Mouse (Mus musculus): Measurements from ENCODE around the gene Gm10436.
"Not testable (repeated sequence)": the region's sequence is repeated elsewhere in the genome, so short reads cannot be mapped to it uniquely, and the experiment has no call there.

Gene Gm10436

GRCm38 (mm10) chr12:88182008-88182407 lies at the start of gene Gm10436:
Gene Gm10436 (minus strand): TSS chr12:88182108.
- not testable (repeated sequence) for DNase-seq

GRCm38 (mm10) chr12:88219445-88219844 lies 37.5 kb upstream of the Gm10436 start:
- no peak for DNase-seq

- DNase-seq: not testable (repeated sequence)
Observed at GRCm38 (mm10) chr12:88218059-88218458, 36.2 kb upstream of the Gm10436 start.

- DNase-seq: no peak
Observed at GRCm38 (mm10) chr12:88214641-88215040, 32.7 kb upstream of the Gm10436 start.

GRCm38 (mm10) chr12:88211458-88211857 lies 29.6 kb upstream of the Gm10436 start:
- DNase-seq: not testable (repeated sequence)

- no peak for DNase-seq
Observed at GRCm38 (mm10) chr12:88202856-88203255, 20.9 kb upstream of the Gm10436 start.

All from right cerebral cortex, postnatal 25 days (tissue).